Mouse (Mus musculus) fibroblast of lung, adult 2 months (primary cell): ENCODE results near the gene Dpy19l2.
"Not testable (repeated sequence)": the region's sequence is repeated elsewhere in the genome, so short reads cannot be mapped to it uniquely, and the experiment has no call there.

ENCODE experiments used
- DNase-seq: peaks from one replicate; pipeline ENCODE4 v3.0.0-alpha.2; 2011; ENCODE audit warnings: low read depth

The Dpy19l2 gene

DNA sequence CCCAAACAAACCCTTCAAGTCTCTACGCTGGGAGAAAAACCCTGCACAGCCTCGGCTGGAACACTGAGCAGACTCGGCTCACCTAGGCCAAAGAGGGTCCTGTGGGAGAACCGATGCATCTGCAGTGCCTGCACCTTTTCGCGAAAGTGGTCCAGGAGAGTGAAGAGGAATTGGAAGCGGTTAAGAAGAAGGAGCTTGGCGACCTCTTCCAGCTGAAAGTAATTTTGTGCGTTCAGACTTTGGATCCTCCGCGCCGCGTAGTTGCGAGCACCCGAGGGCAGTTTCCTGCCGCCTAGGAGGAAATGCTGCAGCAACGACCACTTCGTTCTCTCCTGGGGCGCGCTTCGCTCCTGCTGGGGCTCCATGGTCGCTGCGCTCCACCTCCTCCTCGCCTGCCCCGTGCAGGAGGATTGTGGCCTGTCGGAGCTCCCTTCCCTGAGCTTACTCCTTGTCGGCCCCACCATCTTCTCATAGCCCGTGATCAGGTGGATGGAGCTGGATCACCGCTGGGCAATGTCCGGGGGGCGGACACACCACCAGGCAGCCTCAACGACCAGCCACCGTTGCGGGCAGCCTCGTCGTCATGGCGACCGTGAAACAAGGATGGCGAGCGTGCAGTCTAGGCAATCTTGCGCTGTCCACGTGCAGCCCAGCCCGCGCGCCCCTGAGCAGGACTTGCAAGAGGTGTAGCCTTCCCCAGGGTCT, at the start of gene Dpy19l2:
Dpy19l2 (minus strand) TSS at position 594 of the 705 bp plus-strand sequence.
- no peak for DNase-seq

DNA sequence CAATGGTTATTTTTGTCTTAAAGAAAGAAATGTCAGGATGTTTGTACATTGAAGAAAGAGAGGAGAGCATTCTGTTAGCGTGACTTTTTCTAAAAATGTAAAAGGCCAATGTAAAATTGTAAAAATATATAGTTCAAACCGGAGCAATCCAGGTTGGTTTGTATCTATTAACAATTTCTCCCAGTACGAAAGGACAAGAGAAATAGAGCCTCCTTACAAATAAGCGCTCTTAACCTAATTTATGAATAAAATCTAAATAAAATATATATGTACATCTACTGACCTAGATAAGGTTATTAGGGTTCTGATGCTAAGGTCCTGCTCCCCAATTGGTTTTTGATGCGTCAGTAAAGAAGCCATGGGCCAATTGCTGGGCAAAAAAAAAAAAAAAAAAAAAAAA, 48.9 kb upstream of the Dpy19l2 start:
- no peak for DNase-seq

DNA sequence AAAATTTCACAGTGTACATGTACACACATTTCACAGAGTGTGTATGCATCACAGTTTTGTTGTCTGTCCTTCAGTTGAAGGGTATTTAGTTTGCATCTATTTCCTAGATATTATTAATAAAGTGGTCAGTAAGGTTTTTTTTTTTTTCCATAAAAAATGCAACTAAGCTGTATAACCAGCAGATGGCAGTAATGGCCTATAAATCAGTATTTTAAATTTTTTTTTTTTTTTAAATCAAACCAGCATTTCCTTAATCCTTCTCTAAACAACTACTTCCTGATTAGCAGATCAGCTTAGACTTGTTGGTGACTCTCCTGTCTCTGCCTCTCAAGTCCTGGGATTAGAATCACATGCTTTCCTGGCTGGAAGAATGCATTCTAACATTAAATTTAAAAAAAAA, 5.2 kb upstream of the Dpy19l2 start:
- no peak for DNase-seq

DNA sequence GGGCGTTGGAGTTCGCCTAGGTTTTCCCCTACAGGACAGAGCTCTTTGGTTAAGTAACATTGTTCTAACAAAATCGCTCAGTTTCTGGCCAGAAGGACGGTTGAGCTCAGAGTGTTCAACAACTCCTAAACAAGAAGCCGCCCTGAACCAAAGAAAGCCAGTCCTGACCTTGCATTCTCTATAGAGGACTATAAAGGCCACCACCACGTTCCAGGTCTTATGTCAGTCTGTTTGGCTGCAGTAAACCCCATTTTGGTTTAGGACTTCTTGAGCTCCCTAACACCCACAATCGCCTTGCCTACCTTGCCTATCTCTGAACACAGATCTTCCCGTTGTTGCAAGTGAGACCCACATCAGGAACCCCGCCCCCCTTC, 299 bp upstream of the Dpy19l2 start:
- no peak for DNase-seq

DNA sequence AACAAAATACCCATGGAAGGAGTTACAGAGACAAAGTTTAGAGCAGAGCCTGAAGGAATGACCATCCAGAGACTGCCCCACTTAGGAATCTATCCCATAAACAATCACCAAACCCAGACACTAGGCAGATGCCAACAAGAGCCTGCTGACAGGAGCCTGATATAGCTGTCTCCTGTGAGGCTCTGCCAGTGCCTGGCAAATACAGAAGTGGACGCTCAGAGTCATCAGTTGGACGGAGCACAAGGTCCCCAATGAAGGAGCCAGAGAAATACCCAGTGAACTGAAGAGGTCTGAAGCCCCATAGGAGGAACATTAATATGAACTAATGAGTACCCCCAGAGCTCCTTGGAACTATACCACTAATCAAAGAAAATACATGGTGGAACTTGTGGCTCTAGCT, 58.8 kb downstream of the Dpy19l2 start:
- not testable (repeated sequence) for DNase-seq

DNA sequence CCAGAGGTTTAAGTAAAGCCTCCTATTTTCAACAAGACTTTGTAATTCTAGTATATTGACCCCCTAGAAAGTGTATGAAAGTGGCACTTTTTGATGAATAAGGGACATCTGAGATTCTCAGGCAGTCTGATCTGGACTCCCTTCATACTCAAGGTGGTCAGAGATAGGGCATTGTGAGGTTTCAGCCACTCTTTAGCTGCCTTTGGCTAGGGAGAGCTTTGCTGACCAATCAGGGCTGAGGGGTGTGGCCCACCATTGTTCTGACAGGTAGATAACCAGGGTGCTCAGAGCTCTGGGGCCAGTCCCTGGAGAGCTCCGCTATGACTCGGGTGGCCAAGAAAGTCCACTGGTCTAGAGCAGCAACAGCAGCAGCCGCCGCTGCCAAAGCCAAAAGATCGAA, 71.2 kb downstream of the Dpy19l2 start, which contains the start of gene Cypt4:
Cypt4 (plus strand) TSS at position 301 of the 400 bp plus-strand sequence.
- DNase-seq: no peak

DNA sequence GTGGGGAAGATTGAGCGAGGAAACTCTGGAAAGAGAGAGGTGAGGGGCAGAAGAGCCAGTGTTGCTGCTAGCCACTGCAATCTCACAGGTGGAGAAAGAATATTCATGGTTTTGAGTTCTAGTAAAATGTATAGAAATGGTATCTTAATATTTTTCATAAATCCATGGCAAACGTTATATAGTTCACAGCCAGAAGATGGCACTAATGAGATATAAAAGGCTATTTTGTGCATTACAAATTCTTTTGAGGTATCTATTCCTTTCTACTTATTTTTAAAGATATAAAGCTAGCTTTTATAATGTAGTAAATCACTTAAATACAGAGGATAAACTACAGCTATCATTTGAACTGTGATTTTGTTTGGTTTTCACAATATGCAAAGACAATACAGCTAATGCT, 157.9 kb downstream of the Dpy19l2 start:
- no peak for DNase-seq

DNA sequence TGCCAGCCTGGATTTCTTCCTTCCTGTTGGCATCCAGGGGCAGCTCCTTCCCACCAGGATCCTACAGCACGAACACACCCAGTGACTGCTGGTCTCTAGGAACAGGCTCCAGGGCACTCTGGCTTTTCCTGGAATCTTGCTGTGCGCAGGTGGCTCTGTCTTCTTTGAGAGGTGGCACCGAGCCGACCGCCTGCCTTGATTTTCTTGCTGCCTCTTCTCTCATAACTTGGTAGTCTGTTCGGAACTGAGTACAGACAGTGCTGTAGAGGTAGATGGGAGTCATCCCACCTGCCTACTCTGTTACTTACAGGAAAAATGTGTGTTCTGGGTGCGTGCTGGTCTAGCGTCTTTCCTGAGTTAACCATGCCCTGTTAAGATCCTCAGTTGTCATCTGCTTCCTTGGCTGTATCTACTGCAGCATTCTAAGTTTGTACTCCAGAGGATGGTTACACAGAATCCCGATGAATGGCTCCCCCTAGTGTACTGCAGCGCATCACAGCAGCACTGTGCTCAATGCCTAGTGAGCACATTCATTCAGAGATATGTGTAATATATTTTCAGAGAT, 179.4 kb downstream of the Dpy19l2 start:
- DNase-seq: no peak

DNA sequence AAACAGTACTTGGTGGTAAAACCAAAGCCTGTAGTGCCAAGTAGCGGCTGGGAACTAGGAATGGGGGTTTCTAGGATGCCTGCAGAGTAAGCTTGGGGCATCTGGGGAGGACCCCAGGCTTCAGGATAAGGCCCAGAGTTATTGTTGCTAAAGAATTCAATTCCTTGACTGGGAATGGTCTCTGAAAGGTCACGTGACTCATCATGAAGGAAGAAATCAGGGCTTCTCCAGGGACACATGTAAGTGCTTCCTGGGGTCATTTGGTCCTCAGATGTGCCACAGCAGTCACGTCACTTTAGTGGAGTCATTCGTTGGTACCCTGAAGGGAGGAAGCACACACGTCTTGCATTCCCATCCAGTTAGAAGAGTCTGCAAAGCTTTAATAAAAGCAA, 182.0 kb downstream of the Dpy19l2 start:
- DNase-seq: no peak

DNA sequence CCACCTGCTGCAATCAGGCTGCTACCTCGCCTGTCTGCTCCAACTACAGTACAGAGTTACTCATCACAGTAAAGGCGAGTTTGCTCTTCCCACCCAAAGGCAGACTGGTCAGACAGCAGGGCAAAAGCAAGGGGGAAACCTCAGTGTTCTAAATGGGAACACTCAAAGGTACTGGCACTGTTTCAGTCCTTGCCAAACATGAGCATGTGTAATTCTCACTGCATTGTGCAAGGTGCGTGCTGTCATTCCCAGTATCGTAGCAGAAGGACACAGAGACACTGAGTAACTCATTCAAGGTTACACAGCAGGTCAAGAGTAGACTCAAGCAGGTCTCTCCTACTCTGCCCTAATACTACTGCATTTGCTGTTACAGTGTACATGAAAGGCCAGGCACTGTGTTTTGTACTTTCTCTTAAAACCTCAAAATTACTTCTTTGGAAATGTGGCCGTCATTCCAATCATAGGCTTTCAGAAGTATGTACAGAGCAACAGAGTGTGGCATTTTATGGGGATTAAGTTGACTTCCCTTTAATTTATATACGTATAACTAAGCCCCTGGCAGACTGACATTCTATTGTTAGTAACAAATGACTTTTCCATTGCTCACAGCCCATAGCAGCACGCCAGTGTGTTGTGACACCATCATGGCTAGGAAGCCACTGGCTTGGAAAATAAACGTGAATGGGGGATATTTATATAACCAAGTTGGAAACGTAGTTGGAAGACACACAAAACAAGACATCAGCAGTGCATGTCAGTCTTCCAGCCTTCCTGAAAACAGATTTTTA, 182.6 kb downstream of the Dpy19l2 start:
- no peak for DNase-seq

DNA sequence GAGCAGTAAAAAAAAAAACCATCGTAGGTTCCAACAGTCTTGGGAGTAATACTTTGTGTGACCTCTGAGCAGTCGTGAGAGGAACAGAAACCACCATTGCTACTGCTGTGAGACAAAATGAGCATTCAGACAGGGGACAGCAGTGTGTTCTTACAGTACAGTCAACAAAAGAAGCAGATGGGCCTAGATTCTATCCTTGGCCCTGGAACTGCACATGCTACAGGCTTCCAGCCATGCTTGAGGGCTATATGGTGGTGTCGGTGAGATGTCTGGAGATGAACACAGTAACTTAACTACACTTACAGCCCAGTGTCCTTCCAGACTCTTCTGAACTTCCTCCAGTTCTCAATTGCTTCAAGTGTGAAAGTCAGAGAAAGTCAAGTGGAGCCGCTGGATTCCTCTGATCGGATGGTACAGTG, 184.0 kb downstream of the Dpy19l2 start:
- DNase-seq: no peak

DNA sequence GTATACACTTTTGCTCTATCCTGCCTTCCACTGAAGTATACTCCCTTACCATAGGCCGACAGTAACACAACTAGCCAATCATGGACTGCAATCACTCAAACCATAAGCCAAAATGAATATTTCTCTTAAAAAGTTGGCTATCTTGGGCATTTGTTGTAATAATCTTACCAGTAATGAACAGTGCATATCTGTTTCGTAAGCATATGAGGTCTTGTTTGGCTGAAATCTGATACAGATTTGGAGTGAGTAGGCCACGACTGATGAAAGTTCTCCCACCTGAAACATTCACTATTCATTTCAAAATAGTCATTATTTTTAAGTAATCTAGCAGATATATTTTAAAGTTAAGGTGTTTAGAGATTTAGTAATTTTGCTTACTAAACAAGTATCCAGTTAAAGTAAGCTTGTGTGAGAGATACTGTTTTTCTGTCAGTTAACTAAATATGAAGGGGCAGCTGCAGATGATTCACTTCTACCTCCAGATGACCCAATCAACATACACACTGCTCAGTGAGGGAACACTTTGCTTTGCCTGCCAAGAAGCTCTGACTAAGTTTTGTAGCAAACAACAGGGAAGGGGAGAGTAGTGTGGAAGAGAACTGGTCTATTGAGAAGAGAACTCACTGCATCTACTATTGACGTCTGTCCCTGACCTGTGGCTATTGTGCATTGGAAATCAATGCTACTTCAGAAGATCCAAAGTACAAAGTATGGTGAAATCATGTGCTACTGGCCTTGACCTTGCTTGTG, 184.5 kb downstream of the Dpy19l2 start:
- peak; percentile 57 for DNase-seq

DNA sequence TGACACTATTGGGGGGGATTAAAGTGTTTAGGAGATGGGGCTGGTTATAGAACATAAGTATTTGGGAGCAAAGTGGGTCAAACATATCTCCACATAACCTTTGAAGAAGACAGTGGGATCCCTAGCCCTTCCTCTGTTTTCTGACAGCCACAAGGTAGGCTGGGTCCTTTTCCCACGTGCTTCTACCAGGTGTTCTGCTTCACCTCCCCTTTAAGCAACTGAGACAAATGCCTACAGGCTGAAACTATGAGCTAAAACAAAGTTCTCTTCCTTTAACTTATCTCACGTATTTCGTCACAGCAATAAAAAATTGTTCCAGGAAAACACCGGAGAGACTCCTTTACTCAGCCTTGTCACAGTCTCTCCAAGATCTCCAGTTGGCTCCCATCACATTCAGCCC, 187.2 kb downstream of the Dpy19l2 start:
- no peak for DNase-seq
